ENCODE assay signal across 8 mouse cellular contexts in genomic region chr12:113155076-113155771, GRCm38 (mm10). TPM values are rescaled to one million over a fixed set of nuclear protein-coding genes. Genes with fewer than 3 reads are reported as not detected.
DNase-seq lines count a peak whose midpoint lies in the region; ATAC-seq and TF ChIP-seq lines count a peak whose summit lies in the region.

No protein-coding gene starts in this region.

- peaks cover 14% of the 10 kb centered on the region for H3K27me3 ChIP-seq in G1E (ENCODE audit: insufficient read depth, low read length)
- peaks cover 12% of the 10 kb centered on the region; the same call in 1 of the 2 replicates for H3K27me3 ChIP-seq in heart, embryonic 10.5 days (ENCODE audit: insufficient read depth, poor library complexity, severe bottlenecking)
- H3K27me3 ChIP-seq in lung, embryonic 14.5 days (ENCODE audit: insufficient read depth, low read length) = peaks cover 18% of the 10 kb centered on the region; the same call in 1 of the 2 replicates
- peaks cover 31% of the 10 kb centered on the region for H3K27me3 ChIP-seq in neural tube, embryonic 13.5 days

- no peak for TF ChIP-seq CTCF in G1E (IDR thresholded peaks at IDR 0.05; ENCODE audit: low read depth, low read length)
- no peak for TF ChIP-seq CTCF in lung, embryonic 14.5 days (IDR thresholded peaks at IDR 0.05; ENCODE audit: low read depth)

- peak; percentile 83 for DNase-seq in CD4-positive helper T cell, adult 2 months (ENCODE audit: low read depth, low spot score)
- DNase-seq in G1E (ENCODE audit: low spot score) = no peak
- peak; percentile 60 to 62 for DNase-seq in cerebellum, postnatal 25 days
- no peak for DNase-seq in heart, embryonic 10.5 days (ENCODE audit: low spot score)
- DNase-seq in kidney, adult 8-10 months = peak; percentile 64 to 67
- DNase-seq in lung, embryonic 14.5 days = peak; percentile 73
- DNase-seq in layer of hippocampus, postnatal 25 days (ENCODE audit: extremely low spot score in 1 of 2, low spot score in 1 of 2) = no peak

- peaks cover 45% of the 10 kb centered on the region for H3K36me3 ChIP-seq in G1E (replicated peaks)
- H3K36me3 ChIP-seq in heart, embryonic 10.5 days = peaks cover 11% of the 10 kb centered on the region
- no peaks in the 10 kb centered on the region for H3K36me3 ChIP-seq in lung, embryonic 14.5 days (ENCODE audit: insufficient read depth)
- no peaks in the 10 kb centered on the region for H3K36me3 ChIP-seq in neural tube, embryonic 13.5 days

- ATAC-seq in G1E (ENCODE audit: extremely low read depth, insufficient number of reproducible peaks, low FRiP score, poor library complexity, severe bottlenecking) = 0 out of 2 replicates have a peak, but pooled peaks have one; percentile 0
- peak; percentile 0; the same call in 1 of the 2 replicates for ATAC-seq in lung, embryonic 14.5 days (ENCODE audit: insufficient read depth)
- ATAC-seq in neural tube, embryonic 13.5 days (ENCODE audit: low read depth) = peak; percentile 6

- peak overlapping the region; percentile 75 for H3K4me3 ChIP-seq in G1E (ENCODE audit: low read depth, low read length)
- peak overlapping the region; percentile 78 for H3K4me3 ChIP-seq in heart, embryonic 10.5 days
- peak overlapping the region; percentile 65 for H3K4me3 ChIP-seq in lung, embryonic 14.5 days (ENCODE audit: low read depth, low read length)
- H3K4me3 ChIP-seq in neural tube, embryonic 13.5 days = peak overlapping the region; percentile 59

- H3K4me1 ChIP-seq in G1E (ENCODE audit: insufficient read depth, low read depth, low read length) = peaks cover 68% of the 10 kb centered on the region
- H3K4me1 ChIP-seq in heart, embryonic 10.5 days = peaks cover 64% of the 10 kb centered on the region
- H3K4me1 ChIP-seq in lung, embryonic 14.5 days (ENCODE audit: insufficient read depth) = peaks cover 9% of the 10 kb centered on the region
- peaks cover 36% of the 10 kb centered on the region for H3K4me1 ChIP-seq in neural tube, embryonic 13.5 days (replicated peaks)

- no peaks in the 10 kb centered on the region for H3K9me3 ChIP-seq in G1E (replicated peaks)
- H3K9me3 ChIP-seq in heart, embryonic 10.5 days = no peaks in the 10 kb centered on the region
- H3K9me3 ChIP-seq in lung, embryonic 14.5 days (ENCODE audit: low read depth, low read length) = no peaks in the 10 kb centered on the region
- H3K9me3 ChIP-seq in neural tube, embryonic 13.5 days = no peaks in the 10 kb centered on the region

- 4% methylated on average over 32 of the region's 32 CpGs for WGBS in heart, embryonic 10.5 days
- WGBS in lung, embryonic 14.5 days = 4% methylated on average over 32 of the region's 32 CpGs
- 5% methylated on average over 32 of the region's 32 CpGs for WGBS in neural tube, embryonic 13.5 days

- peak overlapping the region; percentile 89 for H3K4me2 ChIP-seq in lung, embryonic 14.5 days
- H3K4me2 ChIP-seq in neural tube, embryonic 13.5 days = peak overlapping the region; percentile 71

- H3K9ac ChIP-seq in lung, embryonic 14.5 days = peak overlapping the region; percentile 55
- H3K9ac ChIP-seq in neural tube, embryonic 13.5 days = peak overlapping the region; percentile 65

- peak overlapping the region; percentile 86 for H3K27ac ChIP-seq in heart, embryonic 10.5 days
- H3K27ac ChIP-seq in lung, embryonic 14.5 days (ENCODE audit: low read depth) = peak overlapping the region; percentile 90
- H3K27ac ChIP-seq in neural tube, embryonic 13.5 days (replicated peaks) = peak overlapping the region; percentile 64

RNA-seq across cellular contexts. Expression of gene Tedc1, which starts 1.0 kb away (rescaled TPM):
- total RNA-seq in G1E (2014; fragmentation: Nextera tagmentation) (8.4 and 13.7 TPM in 2 replicates), G1E (2017) (9.3 and 13.0 TPM in 2 replicates)
- polyA plus RNA-seq in G1E (2012) = 31.4 and 35.1 TPM in 2 replicates
- polyA plus RNA-seq in heart, embryonic 10.5 days (2016; fragmentation: Nextera tagmentation; extraction: Ambion mirVana) = 32.7 and 33.5 TPM in 2 replicates
- polyA plus RNA-seq in lung, embryonic 14.5 days (2014; fragmentation: Nextera tagmentation; extraction: Ambion mirVana) = 35.1 and 35.4 TPM in 2 replicates
- 17.1 and 18.7 TPM in 2 replicates for polyA plus RNA-seq in neural tube, embryonic 13.5 days (2015; fragmentation: Nextera tagmentation; extraction: Ambion mirVana)
- total RNA-seq in layer of hippocampus, postnatal 25 days (2021) = 1 to 10 TPM; 1.1 to 1.2 TPM

RNA-seq across cellular contexts. Expression of gene Crip1, which starts 9.1 kb away (rescaled TPM):
- total RNA-seq in G1E (2014; fragmentation: Nextera tagmentation) (31.5 and 42.4 TPM in 2 replicates), G1E (2017) (897 and 989 TPM in 2 replicates)
- polyA plus RNA-seq in G1E (2012) = 143 and 174 TPM in 2 replicates
- 511 and 613 TPM in 2 replicates for polyA plus RNA-seq in heart, embryonic 10.5 days (2016; fragmentation: Nextera tagmentation; extraction: Ambion mirVana)
- 237 and 267 TPM in 2 replicates for polyA plus RNA-seq in lung, embryonic 14.5 days (2014; fragmentation: Nextera tagmentation; extraction: Ambion mirVana)
- polyA plus RNA-seq in neural tube, embryonic 13.5 days (2015; fragmentation: Nextera tagmentation; extraction: Ambion mirVana) = 66.3 and 74.9 TPM in 2 replicates
- total RNA-seq in layer of hippocampus, postnatal 25 days (2021) = 10 to 100 TPM in 1 of 2 experiments, 1 to 10 TPM in 1; 7.6 to 12.6 TPM

RNA-seq across cellular contexts. Expression of gene Crip2, which starts 15.2 kb away (rescaled TPM):
- total RNA-seq in G1E (2014; fragmentation: Nextera tagmentation) (3.9 TPM in 1 of 2 replicates, not detected in the other), G1E (2017) (1.3 and 1.8 TPM in 2 replicates)
- 9.5 and 9.6 TPM in 2 replicates for polyA plus RNA-seq in G1E (2012)
- polyA plus RNA-seq in heart, embryonic 10.5 days (2016; fragmentation: Nextera tagmentation; extraction: Ambion mirVana) = 956 and 1,505 TPM in 2 replicates
- 266 and 273 TPM in 2 replicates for polyA plus RNA-seq in lung, embryonic 14.5 days (2014; fragmentation: Nextera tagmentation; extraction: Ambion mirVana)
- polyA plus RNA-seq in neural tube, embryonic 13.5 days (2015; fragmentation: Nextera tagmentation; extraction: Ambion mirVana) = 301 and 350 TPM in 2 replicates
- 100 to 1,000 TPM; 110 to 113 TPM for total RNA-seq in layer of hippocampus, postnatal 25 days (2021)

RNA-seq across cellular contexts. Expression of gene Tmem121, which starts 30.5 kb away (rescaled TPM):
- total RNA-seq in G1E (2014; fragmentation: Nextera tagmentation) (not detected in 2 replicates), G1E (2017) (not detected in 2 replicates)
- polyA plus RNA-seq in G1E (2012) = not detected in 2 replicates
- polyA plus RNA-seq in heart, embryonic 10.5 days (2016; fragmentation: Nextera tagmentation; extraction: Ambion mirVana) = 2.6 and 6.1 TPM in 2 replicates
- 4.3 and 6.1 TPM in 2 replicates for polyA plus RNA-seq in lung, embryonic 14.5 days (2014; fragmentation: Nextera tagmentation; extraction: Ambion mirVana)
- 33.5 and 33.9 TPM in 2 replicates for polyA plus RNA-seq in neural tube, embryonic 13.5 days (2015; fragmentation: Nextera tagmentation; extraction: Ambion mirVana)
- 10 to 100 TPM; 22.6 to 23.3 TPM for total RNA-seq in layer of hippocampus, postnatal 25 days (2021)

RNA-seq across cellular contexts. Expression of gene Mta1, which starts 57.1 kb away (rescaled TPM):
- total RNA-seq in G1E (2014; fragmentation: Nextera tagmentation) (269 and 277 TPM in 2 replicates), G1E (2017) (38.3 and 48.5 TPM in 2 replicates)
- polyA plus RNA-seq in G1E (2012) = 489 and 507 TPM in 2 replicates
- polyA plus RNA-seq in heart, embryonic 10.5 days (2016; fragmentation: Nextera tagmentation; extraction: Ambion mirVana) = 12.0 and 17.5 TPM in 2 replicates
- 22.8 and 24.1 TPM in 2 replicates for polyA plus RNA-seq in lung, embryonic 14.5 days (2014; fragmentation: Nextera tagmentation; extraction: Ambion mirVana)
- polyA plus RNA-seq in neural tube, embryonic 13.5 days (2015; fragmentation: Nextera tagmentation; extraction: Ambion mirVana) = 14.8 and 15.1 TPM in 2 replicates
- total RNA-seq in layer of hippocampus, postnatal 25 days (2021) = 10 to 100 TPM; 73.9 to 84.4 TPM

Comparison
In these comparisons a context has a peak if more than half of its experiments do, and no peak if none do; other contexts are left out.
1. DNase-seq: peak in CD4-positive helper T cell, adult 2 months (single experiment), cerebellum, postnatal 25 days (2 of 2), kidney, adult 8-10 months (2 of 2) and lung, embryonic 14.5 days (single experiment); none in G1E (single experiment), heart, embryonic 10.5 days (single experiment) and layer of hippocampus, postnatal 25 days (0 of 2).
2. RNA of gene Crip2, which starts 15.2 kb away (polyA plus RNA-seq): 956 to 1,505 TPM in heart, embryonic 10.5 days, 301 to 350 TPM in neural tube, embryonic 13.5 days and 266 to 273 TPM in lung, embryonic 14.5 days; 9.5 to 9.6 TPM in G1E; every median in the first group is over 10 times any median in the second.
3. Peak in every context shown above with its lines, with median percentiles within 50 percentile points of each other: ATAC-seq, H3K4me3 ChIP-seq and H3K27ac ChIP-seq.